Mouse (Mus musculus) CH12.LX (cell line): ENCODE measurements around the gene Smim27. TPM values are rescaled to one million over a fixed set of nuclear protein-coding genes. Genes with fewer than 3 reads are reported as not detected.
A peak's percentile ranks its signal among the peaks of the same experiment; 100 is the strongest.
"Not testable (repeated sequence)": the region's sequence is repeated elsewhere in the genome, so short reads cannot be mapped to it uniquely, and the experiment has no call there.

Source experiments
- DNase-seq: peaks from one replicate; pipeline ENCODE4 v3.0.0-alpha.2; 2013; ENCODE audit errors: extremely low read depth
- H3K27ac ChIP-seq: 2 replicates; pipeline ENCODE4 v1.5.1; 2012; ENCODE audit warnings: low read depth, mild to moderate bottlenecking, control low read depth, moderate library complexity; ENCODE audit not compliant: insufficient read depth
- H3K27me3 ChIP-seq: replicated peaks from 2 replicates; pipeline ENCODE3; 2012; ENCODE audit warnings: inconsistent platforms
- H3K36me3 ChIP-seq, 2 experiments: replicated peaks in 1 of 2; 2 replicates each; pipeline versions ENCODE3 to v1.6.1; 2012; ENCODE audit warnings: inconsistent platforms in 1 of 2, low read length in 1 of 2, mild to moderate bottlenecking in 1 of 2, mixed read lengths in 1 of 2, moderate library complexity in 1 of 2; ENCODE audit not compliant: control insufficient read depth in 1 of 2, insufficient read depth in 1 of 2
- H3K4me1 ChIP-seq, 2 experiments: 2 replicates each; pipeline ENCODE4 v1.6.1; 2012; ENCODE audit warnings: inconsistent platforms in 1 of 2, moderate library complexity in 1 of 2; ENCODE audit not compliant: insufficient read depth in 2 of 2, control insufficient read depth in 1 of 2
- H3K4me2 ChIP-seq: 2 replicates; pipeline ENCODE4 v1.6.1; 2012; ENCODE audit warnings: low read depth, mild to moderate bottlenecking, control low read depth; ENCODE audit not compliant: poor library complexity, insufficient read depth, severe bottlenecking
- H3K4me3 ChIP-seq, 3 experiments: fragments of 150-350 bp in 1 of 3; sonication (generic) in 1 of 3; replicated peaks in 1 of 3; 2 replicates each; pipeline versions ENCODE3 to v1.5.1; 2011 to 2012; ENCODE audit warnings: low read depth in 2 of 3, low read length in 2 of 3, mild to moderate bottlenecking in 2 of 3, moderate library complexity in 2 of 3, control low read depth in 1 of 3, improper control_type of control experiment in 1 of 3, inconsistent platforms in 1 of 3, mixed read lengths in 1 of 3; ENCODE audit not compliant: poor library complexity in 1 of 3
- H3K79me2 ChIP-seq: replicated peaks from 2 replicates; pipeline ENCODE4 v1.6.1; 2012; ENCODE audit warnings: mild to moderate bottlenecking, moderate library complexity; ENCODE audit not compliant: control insufficient read depth, poor library complexity, insufficient read depth, severe bottlenecking; ENCODE audit errors: extremely low read depth
- H3K9ac ChIP-seq: 2 replicates; pipeline ENCODE4 v1.6.1; 2012; ENCODE audit warnings: low read depth, mild to moderate bottlenecking, control low read depth, moderate library complexity; ENCODE audit not compliant: insufficient read depth
- H3K9me3 ChIP-seq: replicated peaks from 2 replicates; pipeline ENCODE3; 2012; ENCODE audit warnings: low read length, inconsistent platforms, mixed read lengths
- BHLHE40 ChIP-seq: IDR thresholded peaks from 2 replicates; pipeline ENCODE4 v1.6.1; 2011; ENCODE audit warnings: mild to moderate bottlenecking, low read depth, low read length, improper control_type of control experiment
- CHD2 ChIP-seq: IDR thresholded peaks from 2 replicates; pipeline ENCODE4 v1.6.1; 2011; ENCODE audit warnings: low read length, improper control_type of control experiment
- E2F4 ChIP-seq: IDR thresholded peaks from 2 replicates; pipeline ENCODE4 v1.6.1; 2011; ENCODE audit warnings: low read depth, low read length, improper control_type of control experiment; ENCODE audit not compliant: insufficient replicate concordance
- ELF1 ChIP-seq: IDR thresholded peaks from 2 replicates; pipeline ENCODE4 v1.6.1; 2014; ENCODE audit warnings: low read depth, mild to moderate bottlenecking, inconsistent platforms, low read length, improper control_type of control experiment
- EP300 ChIP-seq: IDR thresholded peaks from 2 replicates; pipeline ENCODE4 v1.6.1; 2011; ENCODE audit warnings: low read length, improper control_type of control experiment
- IRF4 ChIP-seq: IDR thresholded peaks from 2 replicates; pipeline ENCODE4 v1.6.1; 2014; ENCODE audit warnings: low read depth, mild to moderate bottlenecking, inconsistent platforms, low read length, improper control_type of control experiment
- JUN ChIP-seq: IDR thresholded peaks from 2 replicates; pipeline ENCODE4 v1.6.1; 2011; ENCODE audit warnings: low read depth, mild to moderate bottlenecking, low read length, improper control_type of control experiment, moderate library complexity; ENCODE audit not compliant: insufficient read depth
- JUND ChIP-seq: conservative IDR thresholded peaks from 2 replicates; pipeline ENCODE4 v1.6.1; 2011; ENCODE audit warnings: low read depth, low read length, improper control_type of control experiment
- KAT2A ChIP-seq: IDR thresholded peaks from 2 replicates; pipeline ENCODE4 v1.6.1; 2012; ENCODE audit warnings: low read length, improper control_type of control experiment, inconsistent platforms; ENCODE audit not compliant: insufficient replicate concordance
- MAX ChIP-seq: IDR thresholded peaks from 2 replicates; pipeline ENCODE4 v1.6.1; 2011; ENCODE audit warnings: low read length, improper control_type of control experiment
- MAZ ChIP-seq: IDR thresholded peaks from 2 replicates; pipeline ENCODE4 v1.6.1; 2012; ENCODE audit warnings: low read depth, mild to moderate bottlenecking, inconsistent platforms, low read length, improper control_type of control experiment, moderate library complexity
- MEF2A ChIP-seq: IDR thresholded peaks from 2 replicates; pipeline ENCODE4 v1.6.1; 2014; ENCODE audit warnings: low read depth, mild to moderate bottlenecking, inconsistent platforms, low read length, improper control_type of control experiment, borderline replicate concordance
- MXI1 ChIP-seq: IDR thresholded peaks from 2 replicates; pipeline ENCODE4 v1.6.1; 2011; ENCODE audit warnings: mild to moderate bottlenecking, low read depth, low read length, improper control_type of control experiment
- MYC ChIP-seq: IDR thresholded peaks from 2 replicates; pipeline ENCODE4 v1.6.1; 2011; ENCODE audit warnings: low read depth, mild to moderate bottlenecking, improper control_type of control experiment, low read length
- NELFE ChIP-seq: IDR thresholded peaks from 2 replicates; pipeline ENCODE4 v1.6.1; 2011; ENCODE audit warnings: low read depth, low read length, improper control_type of control experiment
- NRF1 ChIP-seq: IDR thresholded peaks from 2 replicates; pipeline ENCODE4 v1.6.1; 2014; ENCODE audit warnings: low read depth, mild to moderate bottlenecking, inconsistent platforms, low read length, improper control_type of control experiment, moderate library complexity
- PAX5 ChIP-seq: IDR thresholded peaks from 2 replicates; pipeline ENCODE4 v1.6.1; 2012; ENCODE audit warnings: low read length, inconsistent platforms, mixed read lengths
- POLR2A ChIP-seq: IDR thresholded peaks from 2 replicates; pipeline ENCODE4 v1.6.1; 2011; ENCODE audit warnings: low read depth, mild to moderate bottlenecking, improper control_type of control experiment, low read length
- RAD21 ChIP-seq: IDR thresholded peaks from 2 replicates; pipeline ENCODE4 v1.6.1; 2011; ENCODE audit warnings: low read depth, mild to moderate bottlenecking, low read length, improper control_type of control experiment, moderate library complexity
- RCOR1 ChIP-seq: conservative IDR thresholded peaks from 2 replicates; pipeline ENCODE4 v1.6.1; 2012; ENCODE audit warnings: low read depth, mild to moderate bottlenecking, inconsistent platforms, low read length, improper control_type of control experiment
- SIN3A ChIP-seq: IDR thresholded peaks from 2 replicates; pipeline ENCODE4 v1.6.1; 2012; ENCODE audit warnings: low read length, improper control_type of control experiment, inconsistent platforms
- SMC3 ChIP-seq: IDR thresholded peaks from 2 replicates; pipeline ENCODE4 v1.6.1; 2011; ENCODE audit warnings: low read depth, low read length, improper control_type of control experiment
- ZC3H11A ChIP-seq: IDR thresholded peaks from 2 replicates; pipeline ENCODE4 v1.6.1; 2012; ENCODE audit warnings: low read depth, mild to moderate bottlenecking, inconsistent platforms, low read length, improper control_type of control experiment
- ZKSCAN1 ChIP-seq: IDR thresholded peaks from 2 replicates; pipeline ENCODE4 v1.6.1; 2012; ENCODE audit warnings: low read depth, inconsistent platforms, low read length, improper control_type of control experiment, borderline replicate concordance
- dilution Hi-C: fragments of 300-500 bp; cut with MboI; formaldehyde crosslinking; loops from 2 replicates; pipeline ENCODE4 v1.14.3; 2020; ENCODE audit warnings: low sequenced_read_pairs; ENCODE audit not compliant: extremely low pct_unique_long_range_greater_than_20kb, extremely low pct_ligation_motif_present
- in situ Hi-C: fragments of 300-500 bp; cut with MboI; formaldehyde crosslinking; loops from 3 replicates; pipeline ENCODE4 v1.14.3; 2019; ENCODE audit warnings: low sequenced_read_pairs, low pct_ligation_motif_present, low pct_unique_long_range_greater_than_20kb, mixed read lengths
- polyA plus RNA-seq: library from polyadenylated mRNA; unstranded; fragments of >175 nt; gene quantifications from 2 replicates; pipeline ENCODE4 v1.2.1, GENCODE M21; 2012; ENCODE audit warnings: low read depth; ENCODE audit not compliant: insufficient read length
- total RNA-seq, 2 experiments: library from RNA; depleted of rRNA; stranded (reverse); fragments of 300-350 nt in 1 of 2; fragments of >200 nt in 1 of 2; gene quantifications; 2 replicates each; pipeline ENCODE4 v1.2.3; 2012 to 2014

Smim27 gene
- total and polyA plus RNA-seq, 3 experiments = 1.6 to 9.7 (median 6.5) TPM

- H3K4me1 ChIP-seq, H3K4me3 ChIP-seq, DNase-seq, H3K27me3 ChIP-seq, H3K36me3 ChIP-seq, H3K9ac ChIP-seq, H3K27ac ChIP-seq, H3K79me2 ChIP-seq, H3K4me2 ChIP-seq, in situ Hi-C loops, dilution Hi-C loops: not testable (repeated sequence)
- peaks cover 16% of the 10 kb centered on the region for H3K9me3 ChIP-seq
These were observed 22.1 kb downstream of the Smim27 start for GRCm38 (mm10) chr4:40291511-40291910.

- TF ChIP-seq KAT2A (no peak), JUN (no peak), MXI1 (no peak), EP300 (no peak), MAX (no peak), NELFE (no peak), ZC3H11A (no peak), MEF2A (no peak), POLR2A (no peak), SIN3A (no peak), SMC3 (no peak), NRF1 (no peak), IRF4 (no peak)
- no peak overlapping the region for H3K27ac ChIP-seq
- no peak for DNase-seq
- in situ Hi-C loops (no loop called here), dilution Hi-C loops (no loop called here)
- peaks cover 0 to 10% of the 10 kb centered on the region in 2 experiments; a peak in 2 of 4 replicates for H3K4me1 ChIP-seq
- no peaks in the 10 kb centered on the region for H3K79me2 ChIP-seq
- H3K36me3 ChIP-seq = no peaks in the 10 kb centered on the region
- peaks cover 4% of the 10 kb centered on the region for H3K9me3 ChIP-seq
- H3K27me3 ChIP-seq = peaks cover 8% of the 10 kb centered on the region
- no peak overlapping the region for H3K4me3 ChIP-seq
- no peak overlapping the region for H3K4me2 ChIP-seq
- H3K9ac ChIP-seq = no peak overlapping the region
These were observed 29.8 kb downstream of the Smim27 start for GRCm38 (mm10) chr4:40299169-40299568.

DNA sequence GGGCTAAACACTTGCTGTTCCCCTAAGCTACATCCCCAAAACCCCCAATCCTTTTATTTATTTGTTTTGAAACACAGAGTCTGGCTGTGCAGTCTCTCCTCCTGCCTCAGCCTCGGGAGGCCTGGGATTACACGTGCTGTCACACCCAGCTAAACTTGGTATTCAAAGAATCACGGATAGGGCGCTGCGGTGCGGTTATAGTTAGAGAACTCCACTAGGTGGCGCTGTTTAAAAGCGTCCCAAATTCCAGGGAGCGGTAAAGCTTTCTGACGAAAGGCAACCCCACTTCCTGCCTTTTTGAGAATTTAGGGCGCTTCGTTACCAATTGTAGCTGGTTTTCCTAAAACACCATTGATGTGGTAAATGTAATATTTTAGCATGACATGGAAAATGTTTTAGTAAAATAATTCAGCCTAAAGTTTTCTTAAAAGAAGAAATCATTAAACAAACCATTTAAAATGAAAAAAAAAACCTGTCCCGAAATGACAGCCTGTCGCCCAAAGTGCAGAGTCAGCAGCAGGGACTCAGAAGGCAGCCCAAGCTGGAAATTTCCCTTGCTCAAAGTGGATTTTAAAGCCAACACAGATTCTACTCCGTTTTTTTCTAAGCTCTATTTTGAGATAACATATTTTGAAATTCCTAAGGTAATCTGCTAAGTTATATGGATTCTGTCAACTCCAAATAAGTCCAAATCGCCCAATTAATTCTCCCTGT, 31.9 kb downstream of the Smim27 start:
- Histone ChIP-seq H3K36me3 (no peaks in the 10 kb centered on the region), H3K79me2 (no peaks in the 10 kb centered on the region), H3K4me2 (peak overlapping the region; percentile 63; the same call in 1 of the 2 replicates), H3K27ac (no peak overlapping the region), H3K9ac (no peak overlapping the region), H3K9me3 (peaks cover 2% of the 10 kb centered on the region), H3K4me3 (no peak overlapping the region), H3K4me1 (peaks cover 0 to 10% of the 10 kb centered on the region in 2 experiments; a peak in 2 of 4 replicates), H3K27me3 (peaks cover 8% of the 10 kb centered on the region)
- DNase-seq = peak; percentile 78
- dilution Hi-C loops (no loop called here), in situ Hi-C loops (no loop called here)
- peak; percentile 37; the same call in 1 of the 2 replicates for TF ChIP-seq NELFE
- peak; percentile 76 for TF ChIP-seq SMC3
- TF ChIP-seq PAX5 = no peak
- peak; percentile 60 for TF ChIP-seq IRF4
- TF ChIP-seq BHLHE40 = peak; percentile 84
- no peak for TF ChIP-seq JUN
- TF ChIP-seq RAD21 = peak; percentile 84
- TF ChIP-seq ELF1 = peak; percentile 77
- TF ChIP-seq MYC = peak; percentile 78; the same call in 1 of the 2 replicates
- no peak for TF ChIP-seq ZKSCAN1
- peak; percentile 55; the same call in 1 of the 2 replicates for TF ChIP-seq MEF2A
- TF ChIP-seq CHD2 = 0 out of 2 replicates have a peak, but pooled peaks have one; percentile 49
- no peak for TF ChIP-seq RCOR1
- 0 out of 2 replicates have a peak, but pooled peaks have one; percentile 12 for TF ChIP-seq NRF1
- 0 out of 2 replicates have a peak, but pooled peaks have one; percentile 41 for TF ChIP-seq E2F4
- TF ChIP-seq MAZ = 0 out of 2 replicates have a peak, but pooled peaks have one; percentile 46
- TF ChIP-seq JUND = 0 out of 2 replicates have a peak, but pooled peaks have one; percentile 28
